Mouse (Mus musculus) embryonic facial prominence, embryonic 13.5 days (tissue): ENCODE data around the gene Rcc2. TPM values are rescaled to one million over a fixed set of nuclear protein-coding genes. Genes with fewer than 3 reads are reported as not detected.

Experiments used
- ATAC-seq: fragments of 200-750 bp; cut with Nextera tagmentation; 2 replicates; pipeline ENCODE4 v1.8.0; 2017; ENCODE audit warnings: low read depth; ENCODE audit not compliant: insufficient number of reproducible peaks, insufficient read depth, low FRiP score, low TSS enrichment
- H3K27ac ChIP-seq: fragments of 300-500 bp; sonication (generic); 2 replicates; pipeline ENCODE4 v1.5.1; 2015; ENCODE audit warnings: moderate library complexity, mild to moderate bottlenecking, inconsistent platforms
- H3K27me3 ChIP-seq: fragments of 300-500 bp; sonication (generic); 2 replicates; pipeline ENCODE4 v1.6.1; 2015; ENCODE audit warnings: mild to moderate bottlenecking, inconsistent platforms
- H3K36me3 ChIP-seq: fragments of 300-500 bp; sonication (generic); 2 replicates; pipeline ENCODE4 v1.6.1; 2015; ENCODE audit warnings: mild to moderate bottlenecking, inconsistent platforms
- H3K4me1 ChIP-seq: fragments of 300-500 bp; sonication (generic); 2 replicates; pipeline ENCODE4 v1.6.1; 2015; ENCODE audit warnings: inconsistent platforms
- H3K4me2 ChIP-seq: fragments of 300-500 bp; sonication (generic); 2 replicates; pipeline ENCODE4 v1.6.1; 2015; ENCODE audit warnings: moderate library complexity, mild to moderate bottlenecking, inconsistent platforms
- H3K4me3 ChIP-seq: fragments of 300-500 bp; sonication (generic); 2 replicates; pipeline ENCODE4 v1.5.1; 2015; ENCODE audit warnings: mild to moderate bottlenecking, inconsistent platforms
- H3K9ac ChIP-seq: fragments of 300-500 bp; sonication (generic); 2 replicates; pipeline ENCODE4 v1.6.1; 2015; ENCODE audit warnings: mild to moderate bottlenecking, inconsistent platforms
- H3K9me3 ChIP-seq: fragments of 300-500 bp; sonication (generic); 2 replicates; pipeline ENCODE4 v1.6.1; 2016; ENCODE audit warnings: inconsistent platforms
- WGBS: fragments of 180-500 bp; shearing (Covaris S2); methylation state at CpG from one replicate; pipeline ENCODE4 v1.1.7; 2015; ENCODE audit warnings: mixed read lengths; 5-methylcytosine and 5-hydroxymethylcytosine counted together
- polyA plus RNA-seq: library from polyadenylated mRNA; unstranded; fragments of >200 nt; fragmentation: Nextera tagmentation; extraction: Ambion mirVana; gene quantifications from 2 replicates; pipeline ENCODE4 v1.2.1, GENCODE M21; 2015

Rcc2 gene
- polyA plus RNA-seq, 1 experiment from 2014 or later, result 43.5 TPM

DNA sequence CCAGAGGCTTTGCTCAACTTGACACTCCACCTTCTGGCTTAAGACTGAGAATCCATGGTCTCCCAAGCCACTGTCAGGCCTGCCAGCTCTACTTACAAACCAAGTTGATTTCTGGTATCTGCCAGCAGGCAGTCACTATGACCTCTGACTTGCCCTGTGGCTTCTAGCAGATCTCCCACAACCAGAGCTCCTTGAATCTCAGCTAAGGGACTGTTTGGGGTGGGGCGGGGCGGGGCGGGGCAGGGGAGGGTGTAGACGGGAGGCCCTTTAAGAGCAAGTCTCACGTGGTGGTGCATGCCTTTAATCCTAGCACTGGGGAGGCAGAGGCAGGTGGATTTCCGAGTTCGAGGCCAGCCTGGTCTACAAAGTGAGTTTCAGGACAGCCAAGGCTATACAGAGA is 32.5 kb downstream of the Rcc2 start:
- Histone ChIP-seq H3K27me3 (no peaks in the 10 kb centered on the region), H3K4me2 (no peak overlapping the region), H3K4me1 (no peaks in the 10 kb centered on the region), H3K9ac (no peak overlapping the region), H3K9me3 (no peaks in the 10 kb centered on the region), H3K4me3 (no peak overlapping the region), H3K27ac (no peak overlapping the region), H3K36me3 (no peaks in the 10 kb centered on the region)
- WGBS, result 72% methylated on average over 7 of the region's 7 CpGs
- no peak for ATAC-seq

DNA sequence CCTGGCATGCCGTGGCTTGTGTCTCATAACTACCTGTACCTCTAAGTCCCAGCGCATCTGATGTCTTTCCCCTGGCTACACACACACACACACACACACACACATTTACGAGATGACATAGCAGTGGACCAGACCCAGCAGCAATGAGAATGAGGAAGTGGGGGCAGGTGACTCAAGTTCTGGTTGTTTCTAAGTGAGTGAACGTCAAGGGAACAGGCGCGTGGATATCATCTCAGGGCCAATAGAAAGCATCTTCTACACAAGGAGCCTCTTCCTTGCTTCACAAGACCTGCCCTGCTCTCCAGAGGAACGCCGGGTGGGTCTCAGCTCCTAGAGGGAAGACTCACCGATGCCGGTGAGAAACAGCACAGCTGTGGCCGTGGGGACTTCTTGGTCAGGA is 40.3 kb downstream of the Rcc2 start:
- H3K4me1 ChIP-seq, result no peaks in the 10 kb centered on the region
- no peak overlapping the region for H3K9ac ChIP-seq
- H3K36me3 ChIP-seq, result no peaks in the 10 kb centered on the region
- WGBS, result 83% methylated on average over 11 of the region's 11 CpGs
- ATAC-seq, result no peak
- no peak overlapping the region for H3K4me3 ChIP-seq
- no peak overlapping the region for H3K4me2 ChIP-seq
- no peaks in the 10 kb centered on the region for H3K27me3 ChIP-seq
- H3K9me3 ChIP-seq, result no peaks in the 10 kb centered on the region
- H3K27ac ChIP-seq, result no peak overlapping the region

DNA sequence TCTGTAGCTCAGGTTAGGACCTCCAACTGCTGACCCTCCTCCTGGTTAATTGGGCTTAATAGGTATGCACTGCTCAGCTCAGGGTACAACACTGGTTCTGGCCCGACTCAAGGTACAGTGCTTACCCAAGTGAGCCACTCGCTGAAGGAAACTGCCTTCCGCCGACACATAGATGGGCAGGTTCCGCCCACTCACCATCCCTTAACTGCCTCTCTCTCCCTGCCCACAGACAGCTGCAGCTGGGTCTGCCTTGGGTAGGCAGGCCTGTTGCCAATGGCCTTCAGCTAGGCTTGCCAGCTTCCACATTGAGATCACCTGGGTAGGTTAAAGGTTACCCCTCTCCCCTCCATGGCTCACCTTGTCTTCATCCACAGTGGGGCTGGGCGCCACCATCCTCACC is 41.1 kb downstream of the Rcc2 start:
- H3K27me3 ChIP-seq, result no peaks in the 10 kb centered on the region
- H3K4me2 ChIP-seq, result no peak overlapping the region
- H3K4me3 ChIP-seq, result no peak overlapping the region
- H3K9ac ChIP-seq, result no peak overlapping the region
- no peaks in the 10 kb centered on the region for H3K36me3 ChIP-seq
- no peaks in the 10 kb centered on the region for H3K4me1 ChIP-seq
- 81% methylated on average over 6 of the region's 6 CpGs for WGBS
- no peaks in the 10 kb centered on the region for H3K9me3 ChIP-seq
- ATAC-seq, result no peak
- H3K27ac ChIP-seq, result no peak overlapping the region

DNA sequence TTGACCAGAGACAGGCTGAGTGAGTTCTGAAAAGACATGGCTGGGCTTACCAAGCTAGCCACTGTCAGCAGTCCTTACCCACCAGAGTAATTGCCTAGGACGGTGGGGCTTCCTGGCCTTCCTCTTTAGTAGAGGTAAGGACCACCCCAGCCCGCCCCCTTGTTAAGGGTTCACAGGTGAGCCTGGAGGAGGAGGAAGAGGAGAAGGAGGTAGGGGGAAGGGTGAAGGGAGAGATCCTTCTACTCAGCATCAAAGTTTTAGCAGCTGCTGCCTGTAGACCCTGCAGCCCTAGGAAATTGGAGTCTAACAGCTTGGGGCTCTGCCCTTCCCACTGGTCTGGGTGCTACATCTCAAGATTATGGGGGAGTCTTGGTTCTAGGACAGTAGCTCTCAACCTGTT is 42.2 kb downstream of the Rcc2 start, which contains the start of gene Padi6:
Gene Padi6 (minus strand): TSS at position 101 of the 400 bp plus-strand sequence.
- H3K4me3 ChIP-seq, result no peak within 1 kb of the TSS
- no peak within 1 kb of the TSS for H3K9ac ChIP-seq
- 72% methylated on average over 2 of the region's 2 CpGs for WGBS
- no peak within 1 kb of the TSS for H3K4me2 ChIP-seq
- no peaks in the 10 kb centered on the region for H3K9me3 ChIP-seq
- no peaks in the 10 kb centered on the region for H3K36me3 ChIP-seq
- no peaks in the 10 kb centered on the region for H3K4me1 ChIP-seq
- peaks cover under 1% of the 10 kb centered on the region; the same call in 1 of the 2 replicates for H3K27me3 ChIP-seq
- H3K27ac ChIP-seq, result no peak within 1 kb of the TSS
- no peak for ATAC-seq

DNA sequence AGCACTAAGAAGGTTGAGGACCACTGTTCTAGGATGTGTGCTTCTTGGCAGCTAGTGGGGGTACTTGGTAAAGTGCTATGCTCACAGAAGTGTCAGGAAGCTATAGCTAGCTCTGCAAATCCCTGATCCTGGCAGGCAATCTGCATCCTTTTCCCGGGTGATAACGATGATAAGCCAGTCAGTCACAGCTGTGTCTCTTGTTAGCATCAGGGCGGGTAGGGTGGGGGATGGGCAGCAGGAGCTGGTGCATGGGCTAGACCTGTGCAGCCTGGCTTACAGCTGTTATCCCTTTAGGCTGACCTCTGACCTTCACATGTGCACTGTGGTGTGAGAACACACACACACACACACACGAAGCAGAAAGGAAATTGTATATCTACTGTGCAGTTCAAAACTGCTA is 42.7 kb downstream of the Rcc2 start:
- 50% methylated on average over 4 of the region's 4 CpGs for WGBS
- Histone ChIP-seq H3K36me3 (no peaks in the 10 kb centered on the region), H3K9me3 (no peaks in the 10 kb centered on the region), H3K27me3 (peaks cover 5% of the 10 kb centered on the region; the same call in 1 of the 2 replicates), H3K4me1 (no peaks in the 10 kb centered on the region), H3K27ac (no peak overlapping the region), H3K4me3 (no peak overlapping the region), H3K4me2 (no peak overlapping the region), H3K9ac (no peak overlapping the region)
- no peak for ATAC-seq

DNA sequence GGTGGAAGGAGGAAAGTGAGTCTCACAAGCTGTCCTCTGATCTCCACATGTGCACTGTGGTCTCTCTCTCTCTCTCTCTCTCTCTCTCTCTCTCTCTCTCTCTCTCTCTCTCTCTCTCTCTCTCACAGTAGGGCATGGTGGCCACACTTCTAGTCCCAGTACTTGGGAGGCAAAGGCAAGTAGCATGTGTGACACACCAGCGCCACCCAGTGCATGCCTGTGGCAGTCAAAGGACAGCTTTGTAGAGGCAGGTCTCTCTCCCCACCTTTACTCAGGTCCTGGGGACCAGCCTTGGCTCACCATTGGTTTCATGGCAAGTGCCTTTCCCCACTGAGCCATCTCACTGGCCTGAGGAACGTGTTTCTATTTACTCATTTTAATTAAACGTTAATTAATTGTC is 44.3 kb downstream of the Rcc2 start:
- Histone ChIP-seq H3K9ac (no peak overlapping the region), H3K4me2 (no peak overlapping the region), H3K9me3 (no peaks in the 10 kb centered on the region), H3K36me3 (no peaks in the 10 kb centered on the region), H3K27ac (no peak overlapping the region), H3K4me3 (no peak overlapping the region), H3K4me1 (no peaks in the 10 kb centered on the region), H3K27me3 (peaks cover 9% of the 10 kb centered on the region; the same call in 1 of the 2 replicates)
- no peak for ATAC-seq
- 26% methylated on average over 3 of the region's 3 CpGs for WGBS

DNA sequence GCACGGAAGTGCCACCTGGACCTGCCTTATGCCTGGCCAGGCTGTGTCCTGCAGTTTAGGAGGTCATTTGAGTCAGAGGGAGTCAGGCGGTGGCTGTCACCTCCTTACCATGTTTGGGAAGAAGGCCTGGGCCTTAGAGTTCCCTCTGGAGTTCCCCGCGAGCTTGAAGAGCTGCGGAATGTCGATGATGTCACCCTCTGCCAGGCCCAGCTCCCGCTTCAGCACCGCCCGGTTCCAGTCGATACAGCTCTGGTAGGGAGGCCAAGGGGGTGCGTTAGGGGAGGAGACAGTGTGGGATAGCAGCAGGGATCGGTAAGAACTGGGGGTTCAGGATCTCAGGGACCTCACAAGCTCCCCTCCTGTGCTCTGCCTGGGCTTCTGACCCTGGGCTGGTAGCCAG is 47.6 kb downstream of the Rcc2 start:
- ATAC-seq, result no peak
- Histone ChIP-seq H3K27ac (no peak overlapping the region), H3K9me3 (no peaks in the 10 kb centered on the region), H3K4me1 (no peaks in the 10 kb centered on the region), H3K36me3 (no peaks in the 10 kb centered on the region), H3K4me3 (no peak overlapping the region), H3K4me2 (0 out of 2 replicates have a peak overlapping the region, but pooled peaks have one; percentile 9), H3K27me3 (peaks cover 20% of the 10 kb centered on the region), H3K9ac (no peak overlapping the region)
- 24% methylated on average over 12 of the region's 12 CpGs for WGBS

DNA sequence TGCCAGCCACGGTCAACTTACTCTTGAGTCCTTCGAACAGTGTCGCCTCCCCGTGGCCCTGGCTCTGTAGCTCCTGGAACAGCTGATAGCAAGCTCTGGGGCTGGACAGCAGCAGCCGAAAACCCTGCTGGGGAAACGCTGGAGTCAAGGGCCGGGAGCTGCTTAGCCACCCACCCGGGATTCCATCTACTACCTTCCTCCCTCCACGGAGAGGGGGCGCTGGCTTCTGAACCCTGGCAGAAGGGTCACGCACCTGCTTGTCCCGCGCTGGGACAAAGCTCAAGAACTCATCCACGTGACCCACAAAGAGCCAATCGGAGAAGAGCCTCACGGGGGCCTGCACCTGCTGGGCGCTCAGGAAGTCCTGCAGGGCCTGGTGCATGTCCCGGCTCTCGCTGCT is 50.0 kb downstream of the Rcc2 start:
- Histone ChIP-seq H3K4me1 (no peaks in the 10 kb centered on the region), H3K4me3 (no peak overlapping the region), H3K9me3 (no peaks in the 10 kb centered on the region), H3K36me3 (no peaks in the 10 kb centered on the region), H3K9ac (no peak overlapping the region), H3K4me2 (peak overlapping the region; percentile 28; the same call in 1 of the 2 replicates), H3K27me3 (peaks cover 20% of the 10 kb centered on the region), H3K27ac (no peak overlapping the region)
- no peak for ATAC-seq
- 9% methylated on average over 19 of the region's 19 CpGs for WGBS

DNA sequence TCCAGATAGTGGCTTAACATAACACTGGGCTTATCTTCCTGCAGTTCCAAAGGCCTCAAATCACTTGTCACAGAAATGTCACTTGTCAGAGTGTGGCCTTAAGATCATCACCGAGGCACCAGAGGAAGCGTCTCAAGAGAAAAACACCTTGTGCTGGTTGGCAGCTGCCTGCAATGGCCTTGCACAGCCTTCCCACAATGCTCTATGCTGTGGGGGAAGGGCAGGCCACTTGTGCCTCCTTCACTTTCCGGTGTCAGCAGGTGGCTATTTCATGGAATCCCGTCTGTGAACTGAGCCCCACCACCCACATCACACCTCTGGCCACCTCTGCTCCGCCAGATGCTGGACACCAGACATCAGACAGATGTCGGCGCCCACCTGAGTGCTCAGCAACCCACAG is 53.0 kb downstream of the Rcc2 start:
- Histone ChIP-seq H3K4me3 (no peak overlapping the region), H3K27ac (no peak overlapping the region), H3K4me2 (no peak overlapping the region), H3K36me3 (no peaks in the 10 kb centered on the region), H3K9me3 (no peaks in the 10 kb centered on the region), H3K9ac (no peak overlapping the region), H3K4me1 (peaks cover 8% of the 10 kb centered on the region; the same call in 1 of the 2 replicates), H3K27me3 (peaks cover 12% of the 10 kb centered on the region)
- no peak for ATAC-seq
- WGBS, result 58% methylated on average over 7 of the region's 7 CpGs

DNA sequence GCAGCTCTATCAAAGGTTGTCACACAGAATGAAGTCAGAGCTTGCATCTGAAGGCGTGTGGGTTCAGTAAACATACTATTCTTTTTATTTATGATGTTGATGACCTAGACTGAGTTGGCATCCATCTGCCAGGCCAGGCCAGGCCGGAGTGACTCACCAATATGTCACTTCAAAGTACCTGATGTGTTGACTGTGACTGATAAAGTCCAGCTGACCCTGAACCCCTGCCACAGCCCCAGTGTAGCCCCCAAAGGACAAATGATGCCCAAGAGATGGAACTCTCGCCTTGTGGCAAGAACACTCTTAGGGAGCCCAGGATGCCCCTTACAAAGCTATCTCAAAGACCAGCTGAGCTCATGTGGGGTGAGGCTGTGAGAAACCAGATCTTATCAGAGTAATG is 55.5 kb downstream of the Rcc2 start:
- H3K27me3 ChIP-seq, result no peaks in the 10 kb centered on the region; the same call in 1 of the 2 replicates
- no peak overlapping the region for H3K9ac ChIP-seq
- H3K9me3 ChIP-seq, result no peaks in the 10 kb centered on the region
- H3K4me1 ChIP-seq, result peaks cover 8% of the 10 kb centered on the region; the same call in 1 of the 2 replicates
- ATAC-seq, result no peak
- WGBS, result 87% methylated on average over 3 of the region's 3 CpGs
- no peak overlapping the region for H3K4me3 ChIP-seq
- no peak overlapping the region for H3K27ac ChIP-seq
- H3K36me3 ChIP-seq, result no peaks in the 10 kb centered on the region
- no peak overlapping the region for H3K4me2 ChIP-seq

DNA sequence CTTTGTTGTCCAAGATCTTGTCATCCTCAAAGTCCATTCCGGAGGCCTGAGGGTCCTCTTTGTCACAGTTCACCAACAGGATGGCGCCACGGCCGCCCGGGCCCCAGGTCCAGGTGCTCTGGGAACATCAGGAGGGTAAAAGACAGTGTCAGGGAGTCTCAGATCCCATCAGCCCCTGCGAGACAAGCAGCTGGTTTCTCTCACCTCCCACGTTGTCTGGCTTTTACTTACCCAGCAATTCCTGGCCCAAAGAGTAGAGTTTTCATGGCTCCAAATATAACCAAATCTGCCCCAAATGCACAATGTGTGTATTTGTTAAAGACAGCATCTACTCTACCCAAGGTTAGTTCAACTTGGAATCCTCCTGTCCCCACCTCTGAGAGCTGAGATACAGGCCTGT is 61.3 kb downstream of the Rcc2 start:
- H3K27ac ChIP-seq, result no peak overlapping the region

DNA sequence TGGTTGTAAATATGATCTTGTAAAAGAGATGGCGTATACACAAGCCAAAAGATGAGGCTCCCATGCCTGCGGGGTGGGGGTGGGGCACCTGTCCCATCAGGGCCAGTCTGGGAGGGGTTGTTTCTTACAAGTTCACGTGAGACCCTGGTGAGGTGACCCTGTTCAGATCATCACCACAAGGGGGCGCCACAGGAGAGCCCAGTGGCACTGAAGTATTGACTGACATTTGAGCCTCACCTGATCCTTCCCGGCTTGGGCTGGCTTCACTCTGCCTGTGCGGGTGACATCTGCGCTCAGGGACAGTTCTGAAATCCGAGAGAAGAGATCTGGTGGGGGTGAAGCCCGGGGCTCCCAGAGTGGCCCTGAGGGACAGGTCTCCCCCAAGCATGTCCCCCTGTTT is 62.8 kb downstream of the Rcc2 start:
- WGBS, result 8% methylated on average over 9 of the region's 9 CpGs
- Histone ChIP-seq H3K36me3 (no peaks in the 10 kb centered on the region), H3K27ac (no peak overlapping the region), H3K4me3 (no peak overlapping the region), H3K4me2 (no peak overlapping the region), H3K4me1 (peaks cover 2% of the 10 kb centered on the region; the same call in 1 of the 2 replicates), H3K9ac (no peak overlapping the region), H3K9me3 (no peaks in the 10 kb centered on the region), H3K27me3 (no peaks in the 10 kb centered on the region)
- no peak for ATAC-seq

More for the DNA sequence above, 61.3 kb downstream of the Rcc2 start:
- Histone ChIP-seq H3K4me3 (no peak overlapping the region), H3K4me1 (peaks cover 8% of the 10 kb centered on the region; the same call in 1 of the 2 replicates), H3K36me3 (no peaks in the 10 kb centered on the region), H3K4me2 (no peak overlapping the region), H3K9ac (no peak overlapping the region), H3K9me3 (no peaks in the 10 kb centered on the region), H3K27me3 (no peaks in the 10 kb centered on the region)
- no peak for ATAC-seq
- 85% methylated on average over 7 of the region's 7 CpGs for WGBS
